Mouse (Mus musculus): ENCODE data around the gene Shisa7. TPM values are rescaled to one million over a fixed set of nuclear protein-coding genes. Genes with fewer than 3 reads are reported as not detected.

Shisa7 gene
- polyA plus RNA-seq, 1 experiment from 2014 or later, result 0.30 TPM

Other genes with a start within 250 kb of the Shisa7 start
- gene Ptprh, start 240.7 kb downstream of the Shisa7 start, polyA plus RNA-seq (2014; fragmentation: Nextera tagmentation; extraction: Ambion mirVana), result not detected in 2 replicates
- gene Tmem86b, start 213.3 kb downstream of the Shisa7 start, polyA plus RNA-seq (2014; fragmentation: Nextera tagmentation; extraction: Ambion mirVana), result 2.5 and 3.8 TPM in 2 replicates
- gene Ppp6r1, start 185.7 kb downstream of the Shisa7 start, polyA plus RNA-seq (2014; fragmentation: Nextera tagmentation; extraction: Ambion mirVana), result 7.3 and 8.5 TPM in 2 replicates
- 102 and 105 TPM in 2 replicates for gene Hspbp1, start 159.6 kb downstream of the Shisa7 start, polyA plus RNA-seq (2014; fragmentation: Nextera tagmentation; extraction: Ambion mirVana)
- gene Brsk1, start 154.1 kb downstream of the Shisa7 start, polyA plus RNA-seq (2014; fragmentation: Nextera tagmentation; extraction: Ambion mirVana), result 1.7 and 1.9 TPM in 2 replicates
- 0.66 and 0.85 TPM in 2 replicates for gene Tmem150b, start 119.4 kb downstream of the Shisa7 start, polyA plus RNA-seq (2014; fragmentation: Nextera tagmentation; extraction: Ambion mirVana)
- gene Kmt5c, start 104.6 kb downstream of the Shisa7 start, polyA plus RNA-seq (2014; fragmentation: Nextera tagmentation; extraction: Ambion mirVana), result 63.6 and 66.9 TPM in 2 replicates
- 54.1 and 61.8 TPM in 2 replicates for gene Cox6b2, start 91.6 kb downstream of the Shisa7 start, polyA plus RNA-seq (2014; fragmentation: Nextera tagmentation; extraction: Ambion mirVana)
- not detected in 2 replicates for gene Fam71e2, start 73.4 kb downstream of the Shisa7 start, polyA plus RNA-seq (2014; fragmentation: Nextera tagmentation; extraction: Ambion mirVana)
- 0.28 TPM in 1 of 2 replicates, not detected in the other for gene Il11, start 61.8 kb downstream of the Shisa7 start, polyA plus RNA-seq (2014; fragmentation: Nextera tagmentation; extraction: Ambion mirVana)
- gene Tmem190, start 61.8 kb downstream of the Shisa7 start, polyA plus RNA-seq (2014; fragmentation: Nextera tagmentation; extraction: Ambion mirVana), result 0.52 TPM in 1 of 2 replicates, not detected in the other
- 14.5 and 24.3 TPM in 2 replicates for gene Tmem238, start 55.0 kb downstream of the Shisa7 start, polyA plus RNA-seq (2014; fragmentation: Nextera tagmentation; extraction: Ambion mirVana)
- gene Rpl28, start 51.8 kb downstream of the Shisa7 start, polyA plus RNA-seq (2014; fragmentation: Nextera tagmentation; extraction: Ambion mirVana), result 293 and 321 TPM in 2 replicates
- 354 and 371 TPM in 2 replicates for gene Ube2s, start 32.1 kb downstream of the Shisa7 start, polyA plus RNA-seq (2014; fragmentation: Nextera tagmentation; extraction: Ambion mirVana)
- 6.3 and 8.9 TPM in 2 replicates for gene Isoc2b, start 25.6 kb upstream of the Shisa7 start, polyA plus RNA-seq (2014; fragmentation: Nextera tagmentation; extraction: Ambion mirVana)
- gene Isoc2a, start 32.5 kb upstream of the Shisa7 start, polyA plus RNA-seq (2014; fragmentation: Nextera tagmentation; extraction: Ambion mirVana), result 0.96 and 1.0 TPM in 2 replicates
- gene Gm36210, start 61.8 kb upstream of the Shisa7 start, polyA plus RNA-seq (2014; fragmentation: Nextera tagmentation; extraction: Ambion mirVana), result not detected in 2 replicates
- gene Zfp628, start 70.5 kb upstream of the Shisa7 start, polyA plus RNA-seq (2014; fragmentation: Nextera tagmentation; extraction: Ambion mirVana), result 3.3 and 4.0 TPM in 2 replicates
- gene Nat14, start 77.3 kb upstream of the Shisa7 start, polyA plus RNA-seq (2014; fragmentation: Nextera tagmentation; extraction: Ambion mirVana), result 3.1 and 3.3 TPM in 2 replicates
- gene Ssc5d, start 81.1 kb upstream of the Shisa7 start, polyA plus RNA-seq (2014; fragmentation: Nextera tagmentation; extraction: Ambion mirVana), result 3.7 and 4.0 TPM in 2 replicates
- 0.23 and 0.26 TPM in 2 replicates for gene Sbk2, start 119.7 kb upstream of the Shisa7 start, polyA plus RNA-seq (2014; fragmentation: Nextera tagmentation; extraction: Ambion mirVana)
- gene Sbk3, start 126.5 kb upstream of the Shisa7 start, polyA plus RNA-seq (2014; fragmentation: Nextera tagmentation; extraction: Ambion mirVana), result 0.16 TPM in 1 of 2 replicates, not detected in the other
- gene Zfp579, start 151.5 kb upstream of the Shisa7 start, polyA plus RNA-seq (2014; fragmentation: Nextera tagmentation; extraction: Ambion mirVana), result 30.6 and 35.4 TPM in 2 replicates
- gene Zfp524, start 169.7 kb upstream of the Shisa7 start, polyA plus RNA-seq (2014; fragmentation: Nextera tagmentation; extraction: Ambion mirVana), result 15.7 and 16.0 TPM in 2 replicates
- gene Fiz1, start 170.0 kb upstream of the Shisa7 start, polyA plus RNA-seq (2014; fragmentation: Nextera tagmentation; extraction: Ambion mirVana), result 37.5 and 40.3 TPM in 2 replicates
- gene Gm44973, start 170.8 kb upstream of the Shisa7 start, polyA plus RNA-seq (2014; fragmentation: Nextera tagmentation; extraction: Ambion mirVana), result 1.0 and 2.0 TPM in 2 replicates
- 6.2 and 7.2 TPM in 2 replicates for gene Zfp865, start 175.7 kb upstream of the Shisa7 start, polyA plus RNA-seq (2014; fragmentation: Nextera tagmentation; extraction: Ambion mirVana)
- gene Ccdc106, start 175.9 kb upstream of the Shisa7 start, polyA plus RNA-seq (2014; fragmentation: Nextera tagmentation; extraction: Ambion mirVana), result 15.1 and 17.1 TPM in 2 replicates
- not detected in 2 replicates for gene 4632433K11Rik, start 189.4 kb upstream of the Shisa7 start, polyA plus RNA-seq (2014; fragmentation: Nextera tagmentation; extraction: Ambion mirVana)
- gene Zfp784, start 193.8 kb upstream of the Shisa7 start, polyA plus RNA-seq (2014; fragmentation: Nextera tagmentation; extraction: Ambion mirVana), result 4.8 and 6.3 TPM in 2 replicates
- 38.3 and 40.1 TPM in 2 replicates for gene Zfp580, start 206.8 kb upstream of the Shisa7 start, polyA plus RNA-seq (2014; fragmentation: Nextera tagmentation; extraction: Ambion mirVana)
- 129 and 133 TPM in 2 replicates for gene U2af2, start 217.4 kb upstream of the Shisa7 start, polyA plus RNA-seq (2014; fragmentation: Nextera tagmentation; extraction: Ambion mirVana)
- 57.8 and 65.1 TPM in 2 replicates for gene Epn1, start 235.5 kb upstream of the Shisa7 start, polyA plus RNA-seq (2014; fragmentation: Nextera tagmentation; extraction: Ambion mirVana)